Mouse (Mus musculus) mesoderm, embryonic 11.5 days (tissue): ENCODE measurements around the gene Atp6v0c.
A peak's percentile ranks its signal among the peaks of the same experiment; 100 is the strongest.

ENCODE experiments used
- DNase-seq: peaks from one replicate; pipeline ENCODE4 v3.0.0-alpha.2; 2012; ENCODE audit warnings: low read depth, low spot score

Atp6v0c gene

DNA sequence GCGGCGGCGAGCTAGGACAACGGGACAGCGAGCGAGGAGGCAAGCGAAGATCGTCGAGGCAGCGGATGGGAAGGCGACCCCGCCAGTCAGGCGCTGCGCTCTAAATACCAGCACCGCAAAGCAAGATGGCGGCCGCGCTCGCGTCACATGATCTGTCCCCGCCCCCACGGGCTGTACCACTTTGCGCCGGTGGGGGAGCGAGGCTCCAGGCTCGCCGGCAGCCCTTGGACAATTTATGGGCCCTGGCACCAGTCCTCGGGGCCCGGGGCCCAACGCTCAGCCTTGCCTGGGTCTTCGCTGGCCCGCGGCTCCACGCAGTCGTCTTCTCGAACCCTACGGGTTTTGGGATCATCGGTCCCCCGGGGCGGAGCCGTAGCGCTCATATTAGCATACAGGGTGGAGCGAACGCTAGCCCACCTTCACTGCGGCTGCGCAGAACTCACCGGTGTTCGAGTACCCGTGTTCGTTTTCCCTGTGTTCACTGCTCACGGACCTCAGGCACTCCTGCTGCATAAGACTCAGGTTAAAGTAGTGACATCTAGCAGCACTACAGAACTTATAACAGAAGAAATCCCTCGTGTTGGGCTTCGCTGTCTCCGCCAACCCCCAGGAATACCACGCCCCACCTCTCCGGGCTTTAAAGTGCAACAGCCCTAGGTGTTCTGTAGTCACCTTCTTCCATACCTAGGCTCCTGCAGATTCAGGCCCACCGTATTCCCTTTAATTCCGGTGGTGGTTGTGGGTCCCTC, at the start of gene Atp6v0c:
Gene Atp6v0c (minus strand): TSS at position 386 of the 749 bp plus-strand sequence.
- DNase-seq = peak; percentile 95

DNA sequence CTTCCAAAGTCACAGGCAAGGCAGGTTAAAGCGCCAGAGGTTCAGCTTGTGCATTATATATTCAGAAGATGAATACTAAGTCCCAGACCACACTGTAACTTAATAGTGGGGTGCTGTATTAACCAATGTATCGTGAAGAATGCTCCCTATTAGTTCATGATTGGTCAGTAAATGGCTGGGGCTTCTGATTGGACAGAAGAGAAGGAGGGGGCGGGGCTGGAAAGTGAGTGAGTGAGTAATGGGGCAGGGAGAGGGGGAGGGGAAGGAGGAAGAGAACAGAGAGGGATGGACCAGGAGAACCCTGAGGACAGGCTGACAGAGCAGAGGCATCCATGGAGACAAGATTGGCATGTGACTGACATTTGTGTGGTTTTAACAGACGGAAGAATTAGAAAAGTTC, 47.3 kb upstream of the Atp6v0c start:
- no peak for DNase-seq

DNA sequence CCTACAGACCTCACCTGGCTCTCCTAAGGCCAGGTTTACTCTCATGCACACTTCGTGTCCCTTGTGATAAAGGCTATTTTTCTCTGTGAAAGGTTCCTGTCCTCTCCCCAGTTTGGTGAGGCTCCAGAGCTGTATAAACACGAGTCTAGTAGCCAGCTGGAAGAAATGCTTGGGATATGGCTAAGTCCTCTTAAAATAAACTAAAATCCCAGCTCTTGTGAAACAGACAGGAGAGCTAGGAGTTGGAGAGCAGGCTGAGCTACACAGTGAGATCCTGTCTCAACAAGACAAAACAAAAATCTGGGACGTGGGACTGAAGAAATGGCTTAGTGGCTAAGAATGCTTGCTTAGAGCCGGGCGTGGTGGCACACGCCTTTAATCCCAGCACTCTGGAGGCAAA, 43.7 kb upstream of the Atp6v0c start:
- DNase-seq = no peak

DNA sequence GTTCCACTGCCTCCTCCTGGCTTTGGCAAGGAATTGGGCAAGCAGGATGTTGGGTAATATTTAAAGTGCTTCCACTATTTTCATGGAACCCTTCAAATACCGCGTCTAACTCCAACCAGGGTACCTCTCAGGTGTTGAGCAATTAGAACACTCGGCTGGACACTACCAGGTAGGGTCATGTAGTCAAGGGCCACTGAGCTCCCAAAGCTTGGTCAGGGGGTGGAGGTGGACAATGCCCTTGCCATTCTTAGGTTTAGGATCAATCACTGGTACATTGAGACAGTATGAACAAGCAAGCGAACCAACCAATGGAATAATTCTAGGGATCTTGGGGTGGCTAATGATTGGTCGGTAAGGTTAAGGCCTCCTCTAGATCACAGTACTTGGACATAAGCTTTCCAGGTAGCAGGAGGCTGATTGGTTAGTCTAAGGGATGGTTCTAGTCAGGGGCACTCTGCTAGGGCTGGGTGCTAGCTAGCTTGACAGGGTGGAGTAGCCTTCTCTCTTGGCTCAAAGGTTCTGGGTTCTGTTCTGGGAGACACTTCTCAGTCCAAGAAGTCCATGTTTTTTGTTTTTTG, 43.0 kb upstream of the Atp6v0c start:
- DNase-seq = no peak

DNA sequence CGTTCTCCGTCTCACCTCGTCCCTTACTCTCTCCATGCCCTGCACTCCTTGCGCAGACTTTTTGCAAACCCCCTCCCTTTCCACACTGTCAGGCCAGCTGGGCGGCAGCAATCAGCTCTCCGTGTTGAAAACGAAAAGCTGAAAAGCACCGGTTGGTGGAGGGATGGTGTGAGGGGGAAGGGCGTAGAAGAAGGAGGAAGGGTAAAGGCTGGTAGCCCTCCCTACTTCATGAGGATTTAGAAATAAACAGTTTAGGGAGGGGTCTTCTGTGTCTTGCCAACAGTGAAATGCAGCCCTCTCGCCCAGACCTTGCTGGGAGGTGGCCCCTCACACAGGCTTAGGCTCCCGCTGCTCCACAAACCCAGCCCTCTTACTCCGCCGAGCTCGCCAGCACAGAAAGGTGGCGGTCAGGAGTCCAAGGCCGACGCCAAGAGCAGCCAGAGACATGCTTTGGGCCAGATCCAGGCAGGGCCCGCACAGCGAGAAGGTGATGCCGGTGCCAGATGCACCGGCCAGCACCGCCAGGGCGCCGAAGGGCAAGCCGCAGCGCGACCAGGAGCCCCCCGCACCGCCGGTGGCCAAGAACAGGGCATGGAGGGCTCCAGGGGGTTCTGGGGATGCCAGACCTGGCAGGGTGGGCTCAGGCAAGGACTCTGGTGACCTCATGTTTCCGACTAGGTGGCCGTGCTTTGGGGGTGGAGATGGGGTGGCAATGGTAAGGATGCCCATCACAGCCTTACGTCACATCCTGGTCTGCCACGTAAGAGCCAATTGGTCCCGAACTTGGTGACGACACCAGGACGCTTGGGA, 42.3 kb upstream of the Atp6v0c start:
- DNase-seq = peak; percentile 87

DNA sequence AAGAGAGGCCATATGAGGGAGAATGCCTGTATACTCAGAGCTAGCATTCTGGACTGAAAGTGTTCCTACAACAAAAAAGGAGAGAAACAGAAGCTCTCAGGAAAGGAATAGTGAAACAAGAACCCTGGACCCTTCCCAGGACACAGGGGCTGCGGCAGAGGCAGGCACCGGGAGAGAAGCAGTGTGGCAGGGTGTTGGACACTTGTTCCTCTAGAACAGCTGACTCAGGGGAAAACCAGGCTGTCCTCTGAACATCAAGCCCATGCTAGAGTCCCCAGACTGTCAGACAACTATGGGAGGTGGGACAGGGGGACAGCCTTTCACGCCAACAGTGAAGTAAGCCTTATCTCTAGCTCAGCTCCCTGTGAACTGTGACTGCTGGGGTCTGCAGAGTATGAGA, 41.1 kb upstream of the Atp6v0c start:
- no peak for DNase-seq

DNA sequence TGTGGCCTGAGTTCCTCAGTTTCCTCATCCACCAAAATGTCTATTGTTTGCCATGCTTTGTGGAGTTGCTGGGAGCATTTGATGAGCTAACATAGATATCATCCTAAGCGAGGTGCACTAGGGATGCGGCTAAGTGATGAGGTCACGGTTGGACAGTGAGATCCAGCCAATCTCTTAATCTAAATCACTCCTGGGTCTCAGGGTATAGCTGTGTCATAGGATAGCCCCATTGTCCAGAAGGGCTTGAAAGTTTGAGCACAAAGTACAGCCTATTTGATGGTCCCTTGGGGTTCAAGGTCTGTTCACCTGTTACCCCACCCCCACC, 40.4 kb upstream of the Atp6v0c start:
- no peak for DNase-seq

DNA sequence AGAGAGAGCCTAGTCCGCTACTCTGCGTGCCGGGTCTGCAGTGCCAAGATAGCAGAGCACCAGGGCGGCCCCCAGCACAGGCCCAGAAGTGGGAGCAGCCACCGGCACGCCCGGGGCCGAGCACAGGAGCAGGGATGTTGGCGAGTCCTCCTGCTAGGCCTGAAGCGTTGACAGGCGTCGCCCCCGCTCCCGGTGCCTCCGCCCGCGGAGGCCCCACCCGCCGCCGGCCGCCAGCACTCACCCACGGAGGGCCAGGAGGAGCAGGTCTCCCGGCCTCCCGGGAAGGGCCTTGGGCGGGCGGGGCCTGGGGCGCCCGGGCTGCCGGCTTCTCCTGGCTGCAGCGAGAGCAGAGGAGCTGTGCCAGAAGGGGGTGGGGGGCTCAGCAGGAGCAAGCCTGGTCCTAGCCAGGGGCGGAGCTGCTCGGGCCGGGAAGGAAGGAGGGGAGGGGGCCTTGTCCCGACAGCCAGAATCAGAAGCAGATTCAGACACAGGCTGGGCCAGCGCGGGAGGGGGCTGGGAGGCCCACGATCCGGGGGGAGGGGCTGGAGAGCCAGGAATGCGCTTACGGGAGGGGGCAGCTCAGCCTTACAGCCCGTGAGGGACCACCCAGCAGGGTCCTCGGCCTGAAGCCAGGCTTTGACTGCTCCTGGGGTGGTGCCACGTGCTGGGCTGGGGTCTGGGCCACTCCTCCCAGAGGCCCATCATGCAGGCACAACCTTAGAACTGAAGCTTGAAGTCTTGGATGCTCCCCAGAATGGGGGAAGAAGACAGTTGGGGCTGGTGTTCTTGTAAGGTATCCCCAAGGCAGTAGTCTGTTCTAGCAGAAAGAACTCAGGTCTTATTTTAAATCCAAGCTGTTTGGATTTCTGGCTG, 39.8 kb upstream of the Atp6v0c start, which contains the start of gene Ntn3:
Gene Ntn3 (minus strand): TSS at position 489 of the 873 bp plus-strand sequence.
- DNase-seq = peak; percentile 84

DNA sequence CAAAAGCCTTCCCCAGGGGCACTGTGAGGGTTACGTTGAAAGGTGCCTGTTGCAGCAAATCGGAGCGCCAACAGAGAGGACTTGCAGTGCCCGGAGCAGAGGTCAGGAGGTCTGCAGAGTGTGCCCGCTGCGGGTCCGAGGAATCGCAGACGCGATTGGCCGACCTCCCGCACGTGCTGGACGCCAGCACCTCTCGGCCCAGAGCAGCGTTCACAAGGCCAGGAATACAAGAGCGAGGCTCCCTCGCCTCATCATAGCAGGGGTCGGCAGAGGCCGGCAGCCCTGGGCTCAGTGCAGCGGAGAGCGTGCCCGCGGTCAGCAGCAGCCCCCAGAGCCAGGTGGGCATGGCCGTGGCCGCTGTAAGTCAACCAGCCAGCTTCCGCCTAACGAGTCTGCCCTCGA, 39.1 kb upstream of the Atp6v0c start:
- peak; percentile 49 for DNase-seq

DNA sequence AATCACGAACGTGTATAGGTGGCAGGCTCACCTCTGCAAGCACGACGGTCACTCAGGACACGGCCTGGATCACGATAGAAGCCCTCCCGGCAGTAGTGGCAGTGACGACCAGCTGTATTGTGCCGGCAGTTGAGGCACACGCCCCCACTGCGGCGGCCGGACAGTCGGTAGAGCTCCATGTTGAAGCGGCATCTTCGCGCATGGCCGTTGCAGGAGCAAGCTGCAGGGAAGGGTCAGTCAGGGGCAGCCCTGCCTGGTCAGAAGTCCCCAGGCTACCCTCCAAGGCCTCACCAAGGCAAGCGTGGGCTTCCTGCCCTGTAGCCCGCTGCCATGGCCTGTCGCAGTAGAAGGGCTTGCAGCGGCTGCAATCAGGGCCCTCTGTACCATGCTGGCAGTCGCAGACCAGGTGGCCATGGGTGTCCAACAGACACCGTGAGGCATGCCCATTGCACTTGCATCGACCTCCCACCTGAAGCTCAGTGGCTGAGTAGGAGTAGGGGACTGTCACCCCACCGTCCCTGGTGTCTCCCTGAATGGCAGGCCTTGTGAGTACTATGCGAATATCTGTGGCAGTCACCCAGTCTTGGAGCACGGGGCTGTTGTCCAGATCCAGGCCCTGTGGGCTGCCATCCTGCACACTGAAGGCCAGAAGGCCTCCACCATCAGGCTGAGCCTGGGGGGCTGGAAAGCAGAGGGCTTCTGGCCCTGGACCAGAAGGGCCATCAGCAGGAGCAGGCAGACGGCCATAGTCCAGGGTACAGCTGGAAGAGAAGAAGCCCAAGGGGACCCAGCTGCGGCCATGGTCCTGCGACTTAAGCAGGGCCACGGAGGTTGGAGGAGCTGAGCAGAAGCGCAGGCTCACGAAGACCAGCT, 38.5 kb upstream of the Atp6v0c start:
- DNase-seq = no peak

DNA sequence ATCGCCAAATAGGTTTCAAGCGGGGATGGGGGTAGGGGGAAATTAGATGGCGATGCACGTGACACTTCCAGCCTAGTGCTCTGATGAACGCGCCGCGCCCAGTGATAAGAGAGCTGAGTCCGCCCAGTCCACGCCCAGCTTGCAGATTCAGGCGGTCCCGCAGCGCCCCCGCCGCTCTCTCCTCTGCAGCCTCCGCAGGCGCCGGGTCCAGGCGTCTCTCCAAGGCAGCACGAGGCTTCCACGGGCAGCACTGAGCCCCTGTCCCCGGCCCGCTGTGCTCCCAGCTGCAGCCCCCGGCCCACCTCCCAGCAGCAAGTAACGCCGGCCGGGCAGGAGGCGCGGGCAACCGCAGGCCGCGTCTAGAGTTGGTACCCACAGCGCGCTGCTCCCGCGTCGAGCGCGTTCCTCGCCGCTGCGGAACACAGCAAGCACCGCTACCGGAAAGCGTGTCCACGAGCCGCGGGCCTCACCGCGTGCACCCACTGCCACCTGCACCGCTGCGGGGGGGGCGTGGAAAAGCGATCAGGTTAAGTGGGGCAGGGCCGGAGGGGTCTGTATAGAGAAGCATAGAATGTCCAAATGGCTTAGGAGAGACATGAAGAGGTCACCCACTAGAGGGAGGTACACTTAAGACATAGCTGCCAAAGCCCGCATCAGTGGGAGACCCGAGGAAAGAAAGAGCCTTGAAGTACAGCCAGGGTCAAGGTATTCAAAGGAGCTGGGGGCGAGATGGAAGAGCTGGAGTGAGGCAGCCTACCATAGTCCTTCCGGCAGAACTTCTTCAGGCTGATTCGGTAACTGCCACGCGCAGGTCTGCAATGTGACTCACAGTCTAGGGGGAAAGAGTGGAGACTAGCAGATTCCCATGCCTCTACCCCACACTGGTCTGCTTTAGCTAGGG, 37.2 kb upstream of the Atp6v0c start:
- peak; percentile 50 for DNase-seq

DNA sequence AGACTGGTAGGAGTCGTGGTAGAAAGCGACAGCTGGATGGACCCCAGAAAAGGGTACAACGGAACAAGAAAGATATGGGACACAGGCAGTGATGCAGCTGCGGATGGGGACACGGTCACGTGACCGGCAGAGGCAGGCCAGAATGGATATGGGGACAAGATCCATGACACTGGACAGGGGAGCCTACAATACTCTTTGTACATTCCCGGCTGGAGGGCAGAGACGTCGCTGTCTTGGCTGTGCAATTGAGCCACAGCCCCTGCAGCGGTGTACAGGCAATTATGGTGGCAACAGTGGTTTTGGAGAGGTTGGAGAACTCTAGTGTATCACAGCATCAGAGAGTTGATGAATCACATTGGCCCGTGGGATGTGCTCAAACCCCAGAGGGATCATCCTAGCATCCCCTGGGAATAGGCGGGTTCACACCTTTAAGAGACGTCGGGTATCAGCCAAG, 36.4 kb upstream of the Atp6v0c start:
- DNase-seq = no peak

DNA sequence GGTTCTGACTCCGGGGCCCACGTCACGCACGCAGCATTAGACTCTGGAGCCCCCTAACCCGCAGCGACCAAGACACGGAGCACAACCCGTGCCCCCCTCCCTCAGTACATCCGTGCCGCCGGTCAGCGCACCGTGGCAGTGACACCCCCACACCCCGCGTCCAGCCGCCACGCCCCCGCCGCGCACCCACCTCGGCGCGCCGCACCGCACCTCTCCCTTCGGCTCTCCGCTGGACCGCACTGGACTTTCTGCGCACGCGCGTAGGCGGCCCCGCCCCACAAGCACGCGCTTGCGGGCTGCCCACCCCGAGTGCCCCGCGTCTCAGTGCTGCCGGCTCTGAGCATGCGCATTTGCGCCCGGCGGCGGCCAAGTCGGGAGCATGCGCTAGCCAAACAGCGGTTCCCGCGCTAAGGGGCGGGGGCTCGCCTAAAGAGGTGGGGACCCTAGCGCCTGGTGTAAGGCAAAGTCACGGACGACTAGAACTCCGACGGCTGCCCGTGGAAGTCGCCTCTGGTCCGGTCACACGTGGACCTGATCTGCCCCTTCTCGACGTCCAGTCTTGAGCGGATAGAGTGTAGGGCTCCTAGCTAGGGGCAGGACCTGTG, 35.9 kb upstream of the Atp6v0c start, which contains the start of gene Tbc1d24:
Gene Tbc1d24 (minus strand): TSS at position 279 of the 605 bp plus-strand sequence.
- DNase-seq = peak; percentile 97

DNA sequence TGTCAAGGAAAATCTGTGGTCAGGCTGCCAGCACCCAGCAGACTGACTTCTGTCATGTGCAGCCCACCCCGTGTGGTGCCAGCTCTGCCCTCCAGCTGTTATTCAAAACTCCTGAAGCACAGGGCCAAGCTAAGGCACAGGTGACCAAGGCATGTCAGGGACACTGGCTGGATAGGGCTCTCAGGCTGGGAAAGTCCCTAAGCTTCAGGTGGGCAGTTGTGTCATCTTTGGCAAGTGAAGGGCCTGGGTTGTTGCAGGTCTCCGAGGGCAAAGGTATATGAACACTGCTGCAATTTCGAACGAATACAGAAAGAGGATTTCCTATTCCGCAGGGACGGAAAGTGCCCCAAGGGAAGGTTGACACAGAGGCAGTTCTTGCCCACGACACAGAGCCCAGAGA, 35.3 kb upstream of the Atp6v0c start:
- no peak for DNase-seq

DNA sequence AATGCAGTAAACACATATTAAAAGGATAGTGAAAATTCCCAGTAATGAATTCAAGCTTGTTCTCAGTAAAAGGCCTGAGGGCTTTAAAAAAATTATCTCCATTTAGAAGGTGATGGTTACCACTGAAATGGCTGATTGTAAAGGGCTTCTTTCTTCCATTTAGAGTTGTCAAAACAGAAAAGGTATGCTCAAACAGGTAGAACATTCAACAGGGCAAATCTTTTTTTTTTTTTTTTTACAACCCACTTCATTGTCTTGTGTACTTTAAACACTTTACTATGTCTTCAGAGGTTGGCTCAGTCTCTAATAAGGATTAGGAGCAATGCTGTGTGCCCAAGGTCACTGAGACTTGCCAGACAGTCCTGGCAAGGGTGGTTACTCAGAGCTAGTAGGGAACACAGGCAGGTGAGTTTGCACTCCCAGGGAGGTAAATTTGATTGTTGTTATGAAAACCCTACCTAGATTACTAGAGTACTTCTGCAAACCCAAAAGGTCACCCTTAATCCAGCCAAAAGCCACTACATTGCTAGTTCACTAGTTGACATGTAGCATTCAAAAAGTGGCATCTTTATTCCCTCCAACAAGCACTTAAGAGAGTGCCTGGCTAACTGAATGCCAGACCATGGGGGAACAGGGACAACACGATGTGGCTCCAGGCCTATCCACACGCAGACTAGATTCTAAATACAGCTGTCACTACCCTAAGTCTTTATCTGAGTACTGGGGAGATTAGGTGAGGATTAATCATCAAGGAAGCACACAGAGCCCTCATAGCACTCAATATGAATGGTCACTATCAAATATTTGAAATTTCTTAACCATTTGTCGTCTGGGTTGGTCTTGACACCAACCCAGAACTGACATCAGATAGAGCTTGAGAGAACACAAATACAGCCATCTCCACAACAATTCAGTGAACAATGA, 34.4 kb upstream of the Atp6v0c start:
- DNase-seq = no peak

DNA sequence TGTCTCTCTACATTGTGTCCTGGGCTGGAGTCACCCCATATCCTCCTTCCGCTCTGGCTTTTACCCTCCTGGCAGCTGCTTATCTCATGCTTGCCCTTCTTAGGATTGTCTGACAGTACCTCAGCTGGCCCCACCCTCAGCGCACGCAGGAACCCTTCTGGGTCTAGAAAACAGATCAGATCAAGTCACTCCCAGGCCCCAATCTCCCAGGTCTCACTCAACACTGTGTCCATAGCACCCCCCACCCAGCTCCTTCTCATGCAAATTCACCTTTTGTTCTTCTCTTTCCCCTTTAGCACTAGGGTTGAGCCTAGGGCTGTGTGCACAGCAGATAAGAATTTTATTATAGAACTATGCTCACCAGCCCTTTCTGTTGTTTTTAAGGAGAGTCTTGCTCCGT, 33.6 kb upstream of the Atp6v0c start:
- DNase-seq = no peak

DNA sequence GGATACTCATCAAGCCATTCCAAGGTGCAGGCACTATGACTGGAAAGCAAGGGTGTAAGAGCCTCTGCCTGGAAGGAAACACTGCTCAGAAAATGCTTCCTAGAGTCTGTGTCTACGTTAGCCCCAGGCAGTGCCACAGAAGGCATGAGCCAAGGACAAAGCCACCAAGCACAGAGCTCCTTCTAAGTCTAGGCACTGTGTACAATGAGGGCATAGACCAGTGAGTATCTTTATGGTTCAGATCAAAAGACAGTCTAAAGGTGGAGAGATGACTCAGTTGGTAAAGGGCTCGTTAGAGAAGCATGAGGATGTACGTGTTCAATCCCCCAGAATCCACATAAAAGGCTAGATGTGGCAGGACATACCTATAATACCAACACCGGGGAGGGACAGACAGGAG, 31.6 kb upstream of the Atp6v0c start:
- DNase-seq = no peak

DNA sequence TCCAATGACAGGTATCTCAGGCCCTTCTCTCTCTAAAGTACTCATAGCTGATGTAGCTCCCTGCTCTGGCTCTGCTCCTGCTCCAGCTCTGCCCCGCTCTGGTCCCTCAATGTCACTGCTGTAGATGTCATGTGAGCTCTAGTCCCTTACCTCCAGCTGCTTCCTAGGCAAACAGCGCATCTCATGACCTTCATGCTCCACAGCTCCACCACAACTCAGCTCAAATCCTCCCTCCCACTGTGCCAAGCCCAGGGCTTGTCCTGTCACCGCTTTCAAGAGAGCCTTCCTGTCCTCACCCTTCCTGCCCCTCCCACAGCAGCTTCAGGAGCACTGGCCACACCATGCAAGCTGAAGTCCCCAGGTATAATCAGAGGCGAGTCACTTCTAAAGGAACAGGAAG, 30.2 kb upstream of the Atp6v0c start:
- DNase-seq = no peak
